Mouse (Mus musculus) ES-E14 (cell line): ENCODE data around the gene Efnb1.
A peak's percentile ranks its signal among the peaks of the same experiment; 100 is the strongest.

Experiments
- HCFC1 ChIP-seq: IDR thresholded peaks from 2 replicates; pipeline ENCODE4 v1.6.1; 2012; ENCODE audit warnings: low read length, inconsistent platforms, borderline replicate concordance; ENCODE audit not compliant: insufficient read depth
- ZC3H11A ChIP-seq: IDR thresholded peaks from 2 replicates; pipeline ENCODE4 v1.6.1; 2012; ENCODE audit warnings: low read depth, mild to moderate bottlenecking, inconsistent platforms, low read length, borderline replicate concordance
- ZNF384 ChIP-seq: IDR thresholded peaks from 2 replicates; pipeline ENCODE4 v1.6.1; 2012; ENCODE audit warnings: low read depth, low read length, inconsistent platforms

- TF ChIP-seq HCFC1 (no peak), ZC3H11A (no peak), ZNF384 (peak; percentile 95)
These were observed 16.8 kb downstream of the Efnb1 start for GRCm38 (mm10) chrX:99152566-99153265.
